Mouse (Mus musculus): ENCODE measurements around the gene Ubap1l.

- TF ChIP-seq EP300 (IDR thresholded peaks at IDR 0.05; ENCODE audit: insufficient read depth, low read depth, low read length) (no peak), CTCF (IDR thresholded peaks at IDR 0.05) (no peak)
Measured at GRCm38 (mm10) chr9:65405184-65405449, 44.3 kb downstream of the Ubap1l start.
